Mouse (Mus musculus) urinary bladder, postnatal 10 days (tissue): ENCODE data around the gene Elmo1.

Experiments
- DNase-seq: peaks from one replicate; pipeline ENCODE4 v3.0.0; 2022; ENCODE audit warnings: low spot score

The Elmo1 gene

GRCm38 (mm10) chr13:20207950-20208642, 117.7 kb downstream of the Elmo1 start:
- no peak for DNase-seq

GRCm38 (mm10) chr13:20208867-20209266, 118.5 kb downstream of the Elmo1 start:
- no peak for DNase-seq

GRCm38 (mm10) chr13:20211780-20212179, 121.4 kb downstream of the Elmo1 start:
- no peak for DNase-seq

GRCm38 (mm10) chr13:20212665-20213064, 122.3 kb downstream of the Elmo1 start:
- no peak for DNase-seq

GRCm38 (mm10) chr13:20213861-20214260, 123.5 kb downstream of the Elmo1 start:
- DNase-seq, result no peak

GRCm38 (mm10) chr13:20217453-20218090, 127.2 kb downstream of the Elmo1 start:
- DNase-seq, result no peak

- DNase-seq, result no peak
These were observed 127.7 kb downstream of the Elmo1 start for GRCm38 (mm10) chr13:20218126-20218525.

GRCm38 (mm10) chr13:20220414-20220813, 130.0 kb downstream of the Elmo1 start:
- DNase-seq, result no peak

GRCm38 (mm10) chr13:20227923-20228705, 137.7 kb downstream of the Elmo1 start:
- DNase-seq, result no peak

GRCm38 (mm10) chr13:20231837-20232728, 141.7 kb downstream of the Elmo1 start:
- no peak for DNase-seq

GRCm38 (mm10) chr13:20233707-20234106, 143.3 kb downstream of the Elmo1 start:
- DNase-seq, result no peak

- DNase-seq, result no peak
These were observed 147.2 kb downstream of the Elmo1 start for GRCm38 (mm10) chr13:20237615-20238014.

GRCm38 (mm10) chr13:20238146-20238545, 147.8 kb downstream of the Elmo1 start:
- no peak for DNase-seq

GRCm38 (mm10) chr13:20238743-20239142, 148.3 kb downstream of the Elmo1 start:
- no peak for DNase-seq

- DNase-seq, result no peak
These were observed 159.8 kb downstream of the Elmo1 start for GRCm38 (mm10) chr13:20250069-20250668.

GRCm38 (mm10) chr13:20254911-20255310, 164.5 kb downstream of the Elmo1 start:
- DNase-seq, result no peak

GRCm38 (mm10) chr13:20255380-20255779, 165.0 kb downstream of the Elmo1 start:
- DNase-seq, result no peak

- DNase-seq, result no peak
These were observed 166.2 kb downstream of the Elmo1 start for GRCm38 (mm10) chr13:20256613-20257012.

- DNase-seq, result no peak
These were observed 167.4 kb downstream of the Elmo1 start for GRCm38 (mm10) chr13:20257562-20258525.

GRCm38 (mm10) chr13:20263173-20263572, 172.8 kb downstream of the Elmo1 start:
- DNase-seq, result no peak
